Mouse (Mus musculus): ENCODE measurements around the gene Ankrd44. TPM values are rescaled to one million over a fixed set of nuclear protein-coding genes. Genes with fewer than 3 reads are reported as not detected.

Gene Ankrd44
- total RNA-seq, 2 experiments from 2014 or later, result 8.8 to 14.5 TPM

DNA sequence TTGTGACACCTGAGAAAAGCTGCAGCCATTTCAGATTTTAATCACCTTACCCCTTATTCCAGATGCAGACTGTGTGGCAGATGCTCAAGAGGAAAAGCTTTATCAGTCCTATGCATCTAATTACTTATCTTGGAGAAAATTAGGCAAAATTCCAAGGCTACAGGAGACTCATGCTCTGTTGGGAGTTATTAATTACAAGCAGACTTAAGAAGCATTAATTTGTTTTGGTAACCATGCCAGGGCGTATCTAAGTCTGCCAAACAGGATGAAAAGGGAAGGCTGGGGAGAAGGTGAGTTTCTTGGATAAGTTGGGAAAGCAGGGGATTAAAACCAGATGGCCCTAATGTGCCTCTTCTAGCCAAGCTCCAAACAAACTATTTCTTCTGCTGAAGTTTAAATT is 222.7 kb downstream of the Ankrd44 start:
- Histone ChIP-seq H3K4me3 (no peak overlapping the region), H3K27ac (no peak overlapping the region)
- TF ChIP-seq CTCF (conservative IDR thresholded peaks at IDR 0.05), result no peak
- DNase-seq (ENCODE audit: low spot score in 2 of 2), result no peak

DNA sequence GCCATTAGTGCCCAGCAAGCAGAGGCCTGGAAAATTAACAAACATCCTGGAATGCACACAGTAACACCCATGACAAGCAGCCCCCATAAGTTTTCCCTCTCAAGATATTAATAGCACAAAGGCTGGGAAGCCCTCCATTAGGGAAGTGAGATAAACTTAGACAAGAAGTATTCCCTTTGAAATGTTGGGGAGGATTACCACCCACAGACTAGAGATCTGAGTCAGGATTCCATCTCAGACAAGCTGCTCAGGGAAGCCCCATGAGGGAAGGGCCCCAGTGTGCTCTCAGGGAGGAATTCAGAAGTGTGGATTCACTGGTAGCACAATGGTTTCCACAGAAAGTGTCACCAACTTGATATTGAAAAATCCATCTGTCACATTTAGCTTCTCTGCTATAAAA is 223.3 kb downstream of the Ankrd44 start:
- Histone ChIP-seq H3K4me3 (no peak overlapping the region), H3K27ac (no peak overlapping the region)
- no peak for DNase-seq (ENCODE audit: low spot score in 2 of 2)
- no peak for TF ChIP-seq CTCF (conservative IDR thresholded peaks at IDR 0.05)

DNA sequence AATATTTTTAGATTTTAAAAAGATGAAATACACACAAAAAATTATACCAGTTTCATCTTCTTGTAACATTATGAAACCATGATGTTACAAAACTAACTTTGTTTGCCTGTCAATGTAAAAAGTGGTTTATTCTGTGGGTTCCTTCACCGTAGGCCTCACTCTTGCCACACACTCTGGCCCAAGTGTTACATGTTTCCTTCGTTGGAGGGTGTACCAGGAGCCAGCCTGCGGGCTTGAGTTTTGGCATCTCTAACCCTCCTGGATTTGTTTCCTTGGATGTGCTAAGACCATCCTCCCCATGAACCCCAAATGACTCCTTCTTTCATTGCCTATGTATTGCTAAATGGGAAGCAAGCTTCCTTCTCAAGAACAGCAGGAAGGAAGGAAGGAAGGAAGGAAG is 230.8 kb downstream of the Ankrd44 start:
- no peak overlapping the region for H3K4me3 ChIP-seq
- no peak for DNase-seq (ENCODE audit: low spot score in 2 of 2)
- H3K27ac ChIP-seq, result no peak overlapping the region
- no peak for TF ChIP-seq CTCF (conservative IDR thresholded peaks at IDR 0.05)

DNA sequence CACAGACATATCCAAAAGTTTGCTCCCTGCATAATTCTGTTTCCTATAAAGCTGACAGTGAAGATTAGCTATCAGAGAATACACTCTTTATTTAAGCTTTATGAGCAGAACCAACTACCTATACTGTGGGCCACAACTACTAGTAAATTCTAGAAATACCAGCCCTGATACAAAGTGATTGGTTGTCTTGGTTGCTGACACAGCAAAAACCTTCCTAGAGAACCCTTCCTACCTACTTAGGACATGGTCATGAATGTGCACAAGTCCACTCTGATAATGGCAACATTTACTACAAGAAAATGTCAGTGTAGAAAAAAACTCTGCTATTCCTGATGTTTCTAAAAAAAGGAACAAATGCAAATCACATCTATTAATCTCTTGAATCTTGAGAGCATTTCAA is 234.4 kb downstream of the Ankrd44 start:
- Histone ChIP-seq H3K4me3 (no peak overlapping the region), H3K27ac (no peak overlapping the region)
- TF ChIP-seq CTCF (conservative IDR thresholded peaks at IDR 0.05), result no peak
- DNase-seq (ENCODE audit: low spot score in 2 of 2), result no peak

DNA sequence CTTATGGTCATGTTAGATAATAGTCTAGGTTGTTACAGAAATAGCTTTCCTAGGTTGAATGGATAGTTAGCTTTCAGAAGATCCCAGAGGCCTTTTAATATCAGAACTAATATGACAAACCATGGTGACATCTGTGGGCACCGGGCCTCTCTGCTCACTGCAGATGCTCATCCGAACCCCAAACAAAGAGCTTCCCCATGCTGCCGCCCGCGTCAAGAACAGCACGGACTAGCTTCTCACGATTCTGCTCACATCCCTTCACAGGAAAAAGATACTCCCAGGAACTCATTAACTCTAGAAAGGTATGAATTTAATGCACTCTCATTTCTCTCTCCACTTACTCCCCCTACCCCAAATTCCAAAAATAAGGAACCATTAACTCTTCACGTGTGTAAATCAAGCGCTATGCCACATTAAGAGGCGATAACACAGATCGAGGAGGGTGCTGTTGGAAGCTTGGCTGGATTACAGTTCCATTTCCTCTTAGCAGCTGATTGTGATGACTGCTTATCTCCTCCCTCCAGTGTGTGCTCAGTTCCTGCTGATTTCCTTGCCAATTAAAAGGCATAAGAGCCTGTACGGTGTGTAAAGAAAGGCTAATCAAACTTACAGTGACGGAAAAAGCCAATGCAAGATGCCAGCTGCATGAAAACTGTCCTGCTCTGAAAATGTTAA is 235.8 kb downstream of the Ankrd44 start:
- H3K4me3 ChIP-seq, result peak overlapping the region; percentile 37

DNA sequence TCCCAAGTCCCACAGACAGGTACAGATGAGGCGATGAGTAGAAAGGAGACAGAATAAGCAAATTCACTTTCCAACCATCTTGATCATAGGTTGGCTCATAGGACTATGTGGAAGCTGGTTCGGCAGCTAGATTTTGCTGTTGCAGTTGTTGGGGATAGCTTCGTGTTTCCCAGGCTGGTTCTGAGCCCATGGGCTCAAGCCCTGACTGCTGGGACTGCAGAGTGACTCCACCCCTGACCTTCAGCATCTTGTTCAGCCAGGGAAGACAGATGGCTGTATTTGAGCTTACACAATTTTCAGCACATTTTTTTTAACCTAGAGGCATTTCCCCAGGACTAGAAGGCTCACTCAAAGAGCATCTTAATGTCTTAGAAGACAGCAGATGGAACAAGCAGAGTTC is 237.7 kb downstream of the Ankrd44 start:
- no peak for DNase-seq (ENCODE audit: low spot score in 2 of 2)
- H3K4me3 ChIP-seq, result no peak overlapping the region
- no peak for TF ChIP-seq CTCF (conservative IDR thresholded peaks at IDR 0.05)
- no peak overlapping the region for H3K27ac ChIP-seq

More for the DNA sequence above, 235.8 kb downstream of the Ankrd44 start:
- DNase-seq (ENCODE audit: low spot score in 2 of 2), result no peak
- TF ChIP-seq CTCF (conservative IDR thresholded peaks at IDR 0.05), result no peak
- H3K27ac ChIP-seq, result peak overlapping the region; percentile 65; the same call in 1 of the 2 replicates

DNA sequence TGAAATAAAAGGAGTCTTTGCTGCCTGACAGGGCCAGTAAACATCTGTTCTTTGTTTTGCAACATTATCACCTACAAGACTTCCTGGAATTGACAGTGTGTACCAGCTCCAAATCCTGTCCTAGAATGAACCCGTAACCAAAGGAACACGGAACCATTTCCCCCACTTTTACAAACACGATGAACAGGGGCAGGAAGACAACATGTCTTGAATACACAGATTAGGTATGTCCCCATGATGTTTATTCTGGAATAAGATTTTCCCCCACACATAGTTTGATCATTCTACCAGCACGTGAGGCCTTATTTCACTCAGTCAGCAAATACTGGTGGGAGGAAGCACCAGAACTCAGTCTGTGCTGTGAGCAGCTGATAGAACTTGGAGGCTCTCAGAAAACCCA is 241.9 kb downstream of the Ankrd44 start:
- Histone ChIP-seq H3K4me3 (no peak overlapping the region), H3K27ac (peak overlapping the region; percentile 33; the same call in 1 of the 2 replicates)
- DNase-seq (ENCODE audit: low spot score in 2 of 2), result no peak
- no peak for TF ChIP-seq CTCF (conservative IDR thresholded peaks at IDR 0.05)

DNA sequence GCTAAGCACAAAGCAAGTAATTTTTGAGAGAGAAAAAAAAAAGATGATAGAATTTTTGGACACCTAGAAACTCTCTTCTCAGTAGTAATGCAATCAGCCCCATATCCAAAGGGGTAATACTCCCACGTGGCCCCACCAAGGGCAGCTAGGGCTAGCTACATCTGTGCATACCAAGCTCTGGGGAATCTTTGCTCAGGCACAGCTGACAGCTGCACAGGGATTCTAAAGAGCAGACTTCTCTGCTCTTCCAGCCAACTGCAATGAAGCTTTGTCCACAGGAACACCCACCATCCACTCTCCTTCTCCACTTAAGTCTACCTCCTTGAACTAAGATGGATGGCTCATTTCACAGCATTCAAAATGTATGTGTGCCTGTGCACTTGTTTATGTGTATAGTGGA is 246.6 kb downstream of the Ankrd44 start:
- Histone ChIP-seq H3K4me3 (no peak overlapping the region), H3K27ac (no peak overlapping the region)
- DNase-seq (ENCODE audit: low spot score in 2 of 2), result no peak
- TF ChIP-seq CTCF (conservative IDR thresholded peaks at IDR 0.05), result no peak

DNA sequence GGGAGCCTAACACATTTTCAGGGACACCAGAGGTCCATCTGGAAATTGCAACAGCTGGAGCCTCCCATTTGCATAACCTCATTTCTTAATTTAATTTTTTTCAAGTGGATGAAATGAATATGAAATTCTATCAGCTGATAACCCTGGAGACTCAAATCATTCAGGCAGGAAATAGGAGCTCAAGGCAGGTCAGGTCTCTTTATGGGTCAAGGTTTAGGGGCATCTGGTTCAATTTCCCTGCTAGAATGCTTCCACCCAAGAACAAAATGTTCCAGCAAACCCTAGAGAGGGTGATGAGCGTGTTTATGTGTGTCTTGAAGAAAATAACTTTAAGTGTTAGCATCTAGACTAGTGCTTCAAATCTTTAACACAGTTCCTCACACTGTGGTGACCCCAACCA is 248.2 kb downstream of the Ankrd44 start:
- no peak overlapping the region for H3K4me3 ChIP-seq
- H3K27ac ChIP-seq, result no peak overlapping the region
- no peak for DNase-seq (ENCODE audit: low spot score in 2 of 2)
- no peak for TF ChIP-seq CTCF (conservative IDR thresholded peaks at IDR 0.05)

DNA sequence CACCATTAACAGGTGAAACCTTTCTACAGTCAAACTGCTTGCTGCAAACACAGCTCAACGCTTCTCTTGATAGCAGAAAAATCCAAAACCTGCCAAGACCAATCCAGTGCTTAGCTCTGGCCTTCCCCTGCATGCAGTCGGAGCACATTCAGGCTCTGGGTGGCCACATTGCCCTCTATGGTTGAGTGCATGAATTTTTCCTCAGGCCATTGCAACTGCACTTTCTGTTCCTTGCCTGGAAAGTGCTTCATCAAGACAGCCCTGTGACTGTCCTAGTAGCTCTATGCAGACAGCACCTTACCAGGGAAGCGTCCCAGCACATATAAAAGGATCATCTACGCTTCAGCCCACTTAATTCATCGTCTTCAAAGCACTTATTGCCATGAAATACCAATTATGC is 250.7 kb downstream of the Ankrd44 start:
- Histone ChIP-seq H3K4me3 (no peak overlapping the region), H3K27ac (no peak overlapping the region)
- 0 out of 2 replicates have a peak, but pooled peaks have one; percentile 6 for TF ChIP-seq CTCF (conservative IDR thresholded peaks at IDR 0.05)
- DNase-seq (ENCODE audit: low spot score in 2 of 2), result no peak

DNA sequence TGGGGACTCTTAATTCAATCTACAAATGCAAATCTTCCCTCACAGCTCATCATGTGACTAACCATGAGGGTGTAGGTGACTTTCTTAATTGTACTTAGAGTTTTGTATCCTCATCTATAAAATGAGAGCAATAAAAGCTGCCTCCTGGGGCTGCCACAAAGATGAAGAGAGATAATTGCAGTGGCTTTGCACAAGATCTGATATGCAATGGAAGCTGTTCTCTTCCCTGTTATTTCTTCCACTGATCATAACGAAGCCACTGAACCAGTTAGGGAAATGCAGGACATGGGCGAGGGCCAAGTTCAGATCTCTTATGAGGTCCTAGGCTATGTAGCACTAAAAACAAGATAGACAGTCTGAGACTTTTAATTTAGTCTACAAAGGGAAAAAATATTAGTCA is 258.2 kb downstream of the Ankrd44 start:
- Histone ChIP-seq H3K4me3 (no peak overlapping the region), H3K27ac (no peak overlapping the region)
- no peak for TF ChIP-seq CTCF (conservative IDR thresholded peaks at IDR 0.05)
- no peak for DNase-seq (ENCODE audit: low spot score in 2 of 2)

DNA sequence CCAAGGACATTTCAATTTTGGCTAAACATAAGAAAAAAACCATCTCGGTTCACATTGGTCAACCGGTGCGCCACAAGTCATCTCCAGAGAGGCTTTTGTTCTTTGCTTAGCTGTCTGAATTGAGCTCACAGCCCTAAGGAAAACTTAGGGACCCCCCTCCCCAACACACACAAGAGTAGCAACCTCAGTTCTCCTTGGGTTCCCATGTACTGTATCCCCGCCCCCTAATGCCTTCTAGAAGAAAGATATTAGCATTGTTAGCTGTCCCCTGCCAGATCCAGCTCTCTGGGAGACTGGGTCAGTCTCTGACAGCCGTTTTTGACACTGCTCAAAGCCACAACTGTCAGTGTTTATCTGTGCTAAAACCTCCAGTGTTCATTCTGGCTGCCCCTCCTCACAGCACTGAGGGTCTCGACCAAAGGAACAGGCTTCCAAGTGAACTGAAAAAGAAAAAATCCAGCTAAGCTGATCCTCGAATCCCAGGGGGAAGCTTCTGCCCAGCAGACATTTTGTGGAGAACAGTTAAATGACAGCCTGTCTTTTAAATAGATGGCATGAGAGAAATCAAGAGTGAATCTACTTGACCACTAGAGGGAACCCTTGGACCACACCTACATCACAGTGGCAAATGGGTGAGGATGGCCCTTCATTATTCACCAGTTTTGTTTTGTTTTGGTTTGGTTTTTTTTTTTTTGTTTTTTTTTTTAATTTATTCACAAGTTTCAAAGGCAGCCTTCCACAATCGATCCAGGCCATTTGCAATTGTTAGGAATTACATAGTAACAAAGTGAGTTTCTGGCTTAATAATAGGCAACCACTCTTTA is 260.4 kb downstream of the Ankrd44 start:
- Histone ChIP-seq H3K27ac (no peak overlapping the region), H3K4me3 (no peak overlapping the region)
- peak; percentile 89 for TF ChIP-seq CTCF (conservative IDR thresholded peaks at IDR 0.05)
- DNase-seq (ENCODE audit: low spot score in 2 of 2), result peak; percentile 57 to 58

DNA sequence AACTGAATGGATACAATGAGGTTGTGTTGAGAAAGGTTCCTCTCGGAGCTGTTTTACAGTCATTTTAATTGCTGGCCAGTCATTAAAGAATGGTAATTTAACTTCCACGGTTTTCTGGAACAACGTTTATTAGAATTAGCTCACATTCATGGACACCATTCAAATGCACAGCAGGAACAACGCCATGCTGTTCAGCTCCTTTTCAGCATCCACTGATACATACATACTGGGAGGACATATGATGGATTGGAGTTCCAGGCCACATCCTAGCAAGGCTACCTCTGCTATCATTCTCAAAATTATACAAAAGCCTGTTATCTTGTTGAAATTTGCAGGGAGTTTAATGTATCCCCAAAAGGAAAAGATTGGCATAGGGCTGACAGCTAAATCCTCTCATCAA is 261.1 kb downstream of the Ankrd44 start:
- Histone ChIP-seq H3K27ac (no peak overlapping the region), H3K4me3 (no peak overlapping the region)
- TF ChIP-seq CTCF (conservative IDR thresholded peaks at IDR 0.05), result no peak
- DNase-seq (ENCODE audit: low spot score in 2 of 2), result no peak

DNA sequence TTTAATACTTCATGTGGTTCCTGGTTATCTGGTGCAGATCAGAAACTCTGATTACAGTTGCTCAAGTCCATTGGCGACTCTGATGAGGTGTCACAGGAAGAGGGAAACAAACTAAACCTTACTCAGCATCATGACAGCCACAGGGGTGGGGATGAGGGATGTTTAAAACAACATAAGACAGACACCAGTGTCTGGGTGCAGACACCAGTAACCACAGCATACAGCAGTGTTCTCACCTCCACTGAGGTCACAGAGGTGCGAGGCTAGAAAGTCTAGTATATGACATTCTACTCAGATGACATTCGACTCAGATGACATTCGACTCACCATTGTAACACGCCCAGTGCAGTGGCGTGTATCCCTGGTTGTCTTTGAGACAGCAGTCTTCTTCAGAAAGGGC is 265.5 kb downstream of the Ankrd44 start:
- Histone ChIP-seq H3K27ac (no peak overlapping the region), H3K4me3 (no peak overlapping the region)
- no peak for DNase-seq (ENCODE audit: low spot score in 2 of 2)
- TF ChIP-seq CTCF (conservative IDR thresholded peaks at IDR 0.05), result no peak

All from layer of hippocampus, adult 2 months (tissue).